Mouse (Mus musculus) testis, adult 2 months (tissue): Measurements from ENCODE around the gene Grap2.

ENCODE experiments used
- CTCF ChIP-seq: fragments of 200-500 bp; IDR thresholded peaks from 2 replicates; pipeline ENCODE4 v1.5.1; 2012; ENCODE audit warnings: low read depth, mild to moderate bottlenecking, inconsistent platforms, low read length, moderate library complexity; ENCODE audit not compliant: control insufficient read depth, insufficient read depth, insufficient replicate concordance
- POLR2A ChIP-seq: fragments of 200-500 bp; IDR thresholded peaks from 2 replicates; pipeline ENCODE4 v1.6.1; 2012; ENCODE audit warnings: low read depth, mild to moderate bottlenecking, inconsistent platforms, low read length, moderate library complexity; ENCODE audit not compliant: control insufficient read depth

- TF ChIP-seq POLR2A, result no peak
- no peak for TF ChIP-seq CTCF
Observed at GRCm38 (mm10) chr15:80639874-80640273, 67.5 kb downstream of the Grap2 start.
